Mouse (Mus musculus): ENCODE data around the gene Aipl1.

- TF ChIP-seq CHD2 (IDR thresholded peaks at IDR 0.05; ENCODE audit: low read length) (no peak), ETS1 (IDR thresholded peaks at IDR 0.05; ENCODE audit: low read depth, low read length) (no peak), CTCF (IDR thresholded peaks at IDR 0.05 in 2 of 3, conservative IDR thresholded peaks at IDR 0.05 in 1 of 3; ENCODE audit: control insufficient read depth in 1 of 3, insufficient read depth in 1 of 3, low read depth in 2 of 3, low read length in 3 of 3, poor library complexity in 1 of 3, severe bottlenecking in 1 of 3) (peak; percentile 7 to 66 (median 51); a peak in 5 of 6 replicates), POLR2A (IDR thresholded peaks at IDR 0.05; ENCODE audit: control insufficient read depth in 1 of 2, insufficient read depth in 1 of 2, low read depth in 1 of 2, low read length in 2 of 2, poor library complexity in 1 of 2) (no peak), ZKSCAN1 (IDR thresholded peaks at IDR 0.05; ENCODE audit: low read depth, low read length) (no peak), POLR2AphosphoS5 (IDR thresholded peaks at IDR 0.05; ENCODE audit: borderline replicate concordance, low read depth, low read length) (no peak), MAFK (IDR thresholded peaks at IDR 0.05; ENCODE audit: borderline replicate concordance, low read depth, low read length) (no peak), MYC (IDR thresholded peaks at IDR 0.05; ENCODE audit: low read depth, low read length) (no peak), ELF1 (IDR thresholded peaks at IDR 0.05; ENCODE audit: low read depth, low read length) (no peak), TAL1 (IDR thresholded peaks at IDR 0.05; ENCODE audit: low read length) (no peak), USF1 (IDR thresholded peaks at IDR 0.05; ENCODE audit: low read depth, low read length) (no peak), MAX (IDR thresholded peaks at IDR 0.05; ENCODE audit: low read length) (no peak), TCF12 (IDR thresholded peaks at IDR 0.05; ENCODE audit: low read depth, low read length) (no peak)
Observed at GRCm38 (mm10) chr11:72023581-72023980, 13.7 kb downstream of the Aipl1 start.
